Mouse (Mus musculus): ENCODE measurements around the gene Pde4a. TPM values are rescaled to one million over a fixed set of nuclear protein-coding genes. Genes with fewer than 3 reads are reported as not detected.

Pde4a gene
- total and polyA plus RNA-seq, 2 experiments from 2014 or later: 45.0 to 47.7 TPM

GRCm38 (mm10) chr9:21166516-21166915 is 1.0 kb downstream of the Pde4a start:
- no peak for ATAC-seq
- H3K9me3 ChIP-seq (ENCODE audit: low read length): no peaks in the 10 kb centered on the region
- H3K9ac ChIP-seq (replicated peaks; ENCODE audit: low read length): no peak overlapping the region; the same call in 1 of the 2 replicates
- no peaks in the 10 kb centered on the region for H3K36me3 ChIP-seq (ENCODE audit: insufficient read depth, low read length)
- H3K4me1 ChIP-seq (ENCODE audit: insufficient read depth, low read length): peaks cover 5% of the 10 kb centered on the region; the same call in 1 of the 2 replicates
- no peak for TF ChIP-seq CTCF (IDR thresholded peaks at IDR 0.05; ENCODE audit: low read depth)
- peak overlapping the region; percentile 76 for H3K4me2 ChIP-seq (ENCODE audit: low read depth, low read length)
- H3K27ac ChIP-seq: no peak overlapping the region
- no peak for DNase-seq (ENCODE audit: low spot score)
- 23% methylated on average over 3 of the region's 3 CpGs for WGBS
- peaks cover 32% of the 10 kb centered on the region for H3K27me3 ChIP-seq (ENCODE audit: insufficient read depth, low read length)
- H3K4me3 ChIP-seq (ENCODE audit: low read length): peak overlapping the region; percentile 49

- Histone ChIP-seq H3K27me3 (ENCODE audit: insufficient read depth, low read length) (peaks cover 32% of the 10 kb centered on the region), H3K4me2 (ENCODE audit: low read depth, low read length) (peak overlapping the region; percentile 34; the same call in 1 of the 2 replicates), H3K4me1 (ENCODE audit: insufficient read depth, low read length) (peaks cover 5% of the 10 kb centered on the region; the same call in 1 of the 2 replicates), H3K4me3 (ENCODE audit: low read length) (no peak overlapping the region), H3K9ac (replicated peaks; ENCODE audit: low read length) (no peak overlapping the region), H3K36me3 (ENCODE audit: insufficient read depth, low read length) (no peaks in the 10 kb centered on the region), H3K27ac (peak overlapping the region; percentile 66), H3K9me3 (ENCODE audit: low read length) (no peaks in the 10 kb centered on the region)
- DNase-seq (ENCODE audit: low spot score): no peak
- WGBS: 67% methylated on average over 10 of the region's 10 CpGs
- no peak for ATAC-seq
- no peak for TF ChIP-seq CTCF (IDR thresholded peaks at IDR 0.05; ENCODE audit: low read depth)
Observed at GRCm38 (mm10) chr9:21167140-21168097, 1.9 kb downstream of the Pde4a start.

DNA sequence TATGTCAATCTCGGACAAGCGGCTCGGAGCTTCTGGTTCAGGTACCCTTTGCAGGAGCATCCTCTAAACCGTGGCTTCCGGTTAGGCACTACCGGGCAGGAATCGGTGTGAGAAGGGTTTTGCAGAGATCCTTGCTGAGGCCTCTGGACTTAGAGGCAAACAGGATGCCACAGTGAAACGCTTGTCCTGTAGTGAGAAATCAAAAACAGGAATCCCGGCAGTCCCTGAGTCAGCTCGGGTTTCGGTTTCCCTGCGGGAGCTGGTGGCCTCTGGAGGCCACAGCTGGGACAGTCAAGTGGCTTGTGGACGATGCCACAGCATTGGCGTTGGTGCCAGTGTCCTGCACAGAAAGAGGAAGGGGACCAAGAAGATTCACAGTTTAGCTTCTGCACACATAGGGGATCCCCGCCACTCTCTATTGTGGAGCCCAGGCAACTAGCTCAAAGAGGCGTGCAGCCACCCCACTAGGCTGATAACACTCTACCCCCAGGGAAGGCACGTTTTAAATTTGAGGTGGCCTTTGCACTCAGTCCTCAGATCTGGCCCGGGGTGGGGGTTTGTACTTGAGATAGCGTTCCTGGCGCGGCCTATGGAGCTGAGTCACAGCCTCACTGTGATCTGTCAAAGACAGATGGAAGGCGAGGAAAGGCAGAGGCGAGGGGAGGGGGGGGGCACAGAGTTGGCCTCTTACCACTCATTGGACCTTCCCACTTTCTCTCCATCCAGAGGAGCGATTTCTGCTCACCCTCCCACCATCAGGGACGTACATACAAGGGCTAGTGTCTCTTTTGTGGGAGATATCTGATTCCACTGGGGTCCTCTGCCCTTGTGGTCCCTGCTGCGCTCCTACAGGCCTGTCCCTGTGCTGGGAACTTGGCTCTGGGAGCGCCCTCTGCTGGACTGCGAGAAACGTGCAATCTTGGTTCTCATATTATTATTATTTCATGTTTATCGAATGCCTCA is 2.9 kb downstream of the Pde4a start:
- no peak overlapping the region for H3K9ac ChIP-seq (replicated peaks; ENCODE audit: low read length)
- no peaks in the 10 kb centered on the region for H3K9me3 ChIP-seq (ENCODE audit: low read length)
- peak overlapping the region; percentile 66 for H3K27ac ChIP-seq
- H3K4me1 ChIP-seq (ENCODE audit: insufficient read depth, low read length): peaks cover 5% of the 10 kb centered on the region; the same call in 1 of the 2 replicates
- peak overlapping the region; percentile 34; the same call in 1 of the 2 replicates for H3K4me2 ChIP-seq (ENCODE audit: low read depth, low read length)
- WGBS: 18% methylated on average over 30 of the region's 30 CpGs
- peak; percentile 74 for DNase-seq (ENCODE audit: low spot score)
- H3K4me3 ChIP-seq (ENCODE audit: low read length): no peak overlapping the region
- H3K27me3 ChIP-seq (ENCODE audit: insufficient read depth, low read length): peaks cover 29% of the 10 kb centered on the region
- H3K36me3 ChIP-seq (ENCODE audit: insufficient read depth, low read length): no peaks in the 10 kb centered on the region
- TF ChIP-seq CTCF (IDR thresholded peaks at IDR 0.05; ENCODE audit: low read depth): peak; percentile 90
- peak; percentile 36 for ATAC-seq

GRCm38 (mm10) chr9:21169157-21169556 is 3.6 kb downstream of the Pde4a start:
- ATAC-seq (no peak), DNase-seq (ENCODE audit: low spot score) (no peak)
- H3K4me3 ChIP-seq (ENCODE audit: low read length): no peak overlapping the region
- TF ChIP-seq CTCF (IDR thresholded peaks at IDR 0.05; ENCODE audit: low read depth): no peak
- H3K4me2 ChIP-seq (ENCODE audit: low read depth, low read length): no peak overlapping the region
- no peaks in the 10 kb centered on the region for H3K36me3 ChIP-seq (ENCODE audit: insufficient read depth, low read length)
- H3K4me1 ChIP-seq (ENCODE audit: insufficient read depth, low read length): peaks cover 5% of the 10 kb centered on the region; the same call in 1 of the 2 replicates
- 36% methylated on average over 1 of the region's 1 CpGs for WGBS
- no peak overlapping the region for H3K9ac ChIP-seq (replicated peaks; ENCODE audit: low read length)
- H3K9me3 ChIP-seq (ENCODE audit: low read length): no peaks in the 10 kb centered on the region
- no peak overlapping the region for H3K27ac ChIP-seq
- peaks cover 29% of the 10 kb centered on the region for H3K27me3 ChIP-seq (ENCODE audit: insufficient read depth, low read length)

- TF ChIP-seq CTCF (IDR thresholded peaks at IDR 0.05; ENCODE audit: low read depth): no peak
Observed at GRCm38 (mm10) chr9:21172364-21172763, 6.8 kb downstream of the Pde4a start.

GRCm38 (mm10) chr9:21180402-21180801 is 14.9 kb downstream of the Pde4a start:
- DNase-seq (ENCODE audit: low spot score) (no peak), ATAC-seq (no peak)
- H3K36me3 ChIP-seq (ENCODE audit: insufficient read depth, low read length): no peaks in the 10 kb centered on the region
- H3K4me2 ChIP-seq (ENCODE audit: low read depth, low read length): no peak overlapping the region
- no peak overlapping the region for H3K4me3 ChIP-seq (ENCODE audit: low read length)
- no peak for TF ChIP-seq CTCF (IDR thresholded peaks at IDR 0.05; ENCODE audit: low read depth)
- no peak overlapping the region for H3K27ac ChIP-seq
- H3K9ac ChIP-seq (replicated peaks; ENCODE audit: low read length): no peak overlapping the region
- no peaks in the 10 kb centered on the region for H3K9me3 ChIP-seq (ENCODE audit: low read length)
- 46% methylated on average over 4 of the region's 4 CpGs for WGBS
- no peaks in the 10 kb centered on the region for H3K4me1 ChIP-seq (ENCODE audit: insufficient read depth, low read length)
- no peaks in the 10 kb centered on the region for H3K27me3 ChIP-seq (ENCODE audit: insufficient read depth, low read length)

More at GRCm38 (mm10) chr9:21172364-21172763, 6.8 kb downstream of the Pde4a start:
- H3K27ac ChIP-seq: no peak overlapping the region
- 83% methylated on average over 6 of the region's 6 CpGs for WGBS
- H3K4me3 ChIP-seq (ENCODE audit: low read length): no peak overlapping the region
- no peaks in the 10 kb centered on the region for H3K36me3 ChIP-seq (ENCODE audit: insufficient read depth, low read length)
- H3K9me3 ChIP-seq (ENCODE audit: low read length): no peaks in the 10 kb centered on the region
- ATAC-seq (no peak), DNase-seq (ENCODE audit: low spot score) (no peak)
- no peak overlapping the region for H3K4me2 ChIP-seq (ENCODE audit: low read depth, low read length)
- H3K4me1 ChIP-seq (ENCODE audit: insufficient read depth, low read length): no peaks in the 10 kb centered on the region
- no peaks in the 10 kb centered on the region for H3K27me3 ChIP-seq (ENCODE audit: insufficient read depth, low read length)
- no peak overlapping the region for H3K9ac ChIP-seq (replicated peaks; ENCODE audit: low read length)

Measured in hindbrain, postnatal 0 days (tissue).